Mouse (Mus musculus): ENCODE measurements around the gene Ifi35.
"Not testable (repeated sequence)": the region's sequence is repeated elsewhere in the genome, so short reads cannot be mapped to it uniquely, and the experiment has no call there.

The Ifi35 gene

GRCm38 (mm10) chr11:101468731-101469130 lies 20.5 kb downstream of the Ifi35 start:
- DNase-seq (ENCODE audit: low read depth, low spot score): no peak

- DNase-seq (ENCODE audit: low read depth, low spot score): no peak
Measured at GRCm38 (mm10) chr11:101469155-101469554, 20.9 kb downstream of the Ifi35 start.

GRCm38 (mm10) chr11:101470206-101470605 lies 22.0 kb downstream of the Ifi35 start:
- no peak for DNase-seq (ENCODE audit: low read depth, low spot score)

GRCm38 (mm10) chr11:101471926-101472325 lies 23.7 kb downstream of the Ifi35 start:
- DNase-seq (ENCODE audit: low read depth, low spot score): no peak

DNA sequence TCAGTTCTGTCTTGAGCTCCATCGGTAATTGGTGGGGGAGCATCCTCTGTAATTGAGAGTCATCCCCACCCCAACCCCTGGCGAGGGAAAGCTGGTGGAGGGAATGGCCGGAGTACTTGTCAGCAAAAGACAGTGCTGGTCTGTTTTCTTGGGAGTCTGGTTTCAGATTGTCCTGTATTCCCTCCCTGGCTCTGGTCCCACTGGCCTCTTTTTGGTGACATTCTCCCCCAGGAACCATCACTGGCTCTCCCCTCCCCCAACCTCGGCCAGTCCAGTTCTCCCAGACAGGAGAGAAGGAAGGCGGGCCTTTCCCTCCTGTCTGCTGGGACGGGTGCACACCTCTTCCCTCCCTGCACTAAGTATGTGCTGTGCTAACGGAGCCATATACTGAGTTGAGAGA lies 24.1 kb downstream of the Ifi35 start:
- no peak for DNase-seq (ENCODE audit: low read depth, low spot score)

DNA sequence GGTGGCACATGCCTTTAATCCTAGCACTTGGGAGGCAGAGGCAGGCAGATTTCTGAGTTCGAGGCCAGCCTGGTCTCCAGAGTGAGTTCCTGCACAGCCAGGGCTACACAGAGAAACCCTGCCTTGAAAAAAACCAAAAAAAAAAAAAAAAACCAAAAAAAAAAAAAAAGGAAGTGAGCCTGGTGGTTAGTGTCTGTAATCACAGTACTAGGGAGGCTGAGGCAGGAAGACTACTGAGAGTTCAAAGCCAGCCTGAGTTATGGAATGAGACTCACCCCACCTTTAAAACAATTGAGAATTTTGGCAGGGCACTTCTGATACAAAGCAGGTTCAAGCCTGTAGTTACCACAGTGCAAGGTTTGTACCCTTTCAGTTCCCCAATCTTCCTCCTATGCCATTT lies 25.5 kb downstream of the Ifi35 start:
- not testable (repeated sequence) for DNase-seq (ENCODE audit: low read depth, low spot score)

DNA sequence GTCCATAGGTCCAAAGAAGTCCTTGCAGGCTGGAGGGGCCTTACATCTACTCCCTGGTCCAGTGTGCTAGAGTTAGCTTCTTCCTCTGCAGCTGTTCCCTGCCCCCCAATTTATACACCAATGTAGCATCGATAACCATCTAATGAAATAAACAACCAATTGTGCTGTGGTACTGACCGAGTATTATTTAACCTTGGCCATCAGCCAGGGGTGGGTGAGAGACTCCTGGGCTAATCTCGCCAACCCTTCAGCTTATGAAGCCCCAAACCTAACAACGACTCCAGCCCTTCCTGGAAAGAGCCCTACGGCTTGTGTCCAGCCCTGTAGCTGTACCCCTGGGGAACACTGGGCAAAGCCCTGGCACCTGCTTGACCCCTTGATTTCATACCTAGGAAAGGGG lies 26.1 kb downstream of the Ifi35 start:
- DNase-seq (ENCODE audit: low read depth, low spot score): no peak

DNA sequence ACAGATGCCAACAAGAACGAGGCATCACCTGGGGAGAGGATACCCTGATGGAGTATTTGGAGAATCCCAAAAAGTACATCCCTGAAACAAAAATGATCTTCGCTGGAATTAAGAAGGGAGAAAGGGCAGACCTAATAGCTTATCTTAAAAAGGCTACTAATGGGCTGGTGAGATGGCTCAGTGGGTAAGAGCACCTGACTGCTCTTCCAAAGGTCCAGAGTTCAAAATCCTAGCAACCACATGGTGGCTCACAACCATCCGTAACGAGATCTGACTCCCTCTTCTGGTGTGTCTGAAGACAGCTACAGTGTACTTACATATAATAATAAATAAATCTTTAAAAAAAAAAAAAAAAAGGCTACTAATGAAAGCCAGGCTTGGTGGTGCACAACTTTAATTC lies 28.2 kb downstream of the Ifi35 start:
- not testable (repeated sequence) for DNase-seq (ENCODE audit: low read depth, low spot score)

DNA sequence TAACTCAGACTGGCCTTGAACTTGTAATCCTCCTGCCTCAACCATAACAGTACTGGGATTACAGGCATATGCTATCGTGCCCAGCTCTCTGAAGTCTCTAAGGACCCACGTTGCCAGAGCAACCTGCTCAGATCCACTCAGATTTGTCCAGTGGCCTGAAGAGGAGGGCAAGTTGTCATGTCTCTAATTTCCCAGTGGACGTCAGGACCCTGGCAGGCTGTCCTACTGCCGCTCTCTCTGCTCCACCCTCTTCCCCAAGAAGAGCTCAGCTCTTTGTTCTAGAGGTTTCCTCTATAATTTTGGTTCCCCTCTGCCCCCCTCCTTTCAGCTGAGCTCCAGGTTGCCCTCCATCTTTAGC lies 29.0 kb downstream of the Ifi35 start:
- DNase-seq (ENCODE audit: low read depth, low spot score): peak; percentile 66

GRCm38 (mm10) chr11:101477552-101478211 lies 29.5 kb downstream of the Ifi35 start:
- DNase-seq (ENCODE audit: low read depth, low spot score): peak; percentile 74

- peak; percentile 77 for DNase-seq (ENCODE audit: low read depth, low spot score)
Measured at GRCm38 (mm10) chr11:101479171-101479635, 31.0 kb downstream of the Ifi35 start.

GRCm38 (mm10) chr11:101480912-101481311 lies 32.7 kb downstream of the Ifi35 start:
- DNase-seq (ENCODE audit: low read depth, low spot score): no peak

DNA sequence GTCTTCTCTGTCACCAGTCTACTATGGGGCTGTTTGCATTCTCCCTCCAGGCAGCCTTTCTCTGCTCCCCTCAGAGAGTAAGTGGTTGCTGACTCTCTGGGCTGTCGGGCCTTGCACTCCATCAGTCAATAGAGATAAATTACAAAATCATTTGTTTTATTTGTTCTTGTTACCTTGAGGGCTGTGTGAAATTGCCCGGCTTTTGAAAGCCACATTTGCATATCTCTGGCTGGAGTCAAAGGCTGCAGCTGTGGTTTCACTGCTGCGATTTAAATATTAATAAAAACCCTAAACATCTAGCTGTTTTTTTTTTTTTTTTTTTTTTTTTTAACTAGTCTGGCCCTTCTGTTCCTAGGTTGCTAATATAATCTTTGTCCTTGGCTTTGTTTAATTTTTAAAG lies 35.6 kb downstream of the Ifi35 start:
- no peak for DNase-seq (ENCODE audit: low read depth, low spot score)

GRCm38 (mm10) chr11:101484245-101484644 lies 36.0 kb downstream of the Ifi35 start:
- no peak for DNase-seq (ENCODE audit: low read depth, low spot score)

- DNase-seq (ENCODE audit: low read depth, low spot score): no peak
Measured at GRCm38 (mm10) chr11:101484814-101485213, 36.6 kb downstream of the Ifi35 start.

DNA sequence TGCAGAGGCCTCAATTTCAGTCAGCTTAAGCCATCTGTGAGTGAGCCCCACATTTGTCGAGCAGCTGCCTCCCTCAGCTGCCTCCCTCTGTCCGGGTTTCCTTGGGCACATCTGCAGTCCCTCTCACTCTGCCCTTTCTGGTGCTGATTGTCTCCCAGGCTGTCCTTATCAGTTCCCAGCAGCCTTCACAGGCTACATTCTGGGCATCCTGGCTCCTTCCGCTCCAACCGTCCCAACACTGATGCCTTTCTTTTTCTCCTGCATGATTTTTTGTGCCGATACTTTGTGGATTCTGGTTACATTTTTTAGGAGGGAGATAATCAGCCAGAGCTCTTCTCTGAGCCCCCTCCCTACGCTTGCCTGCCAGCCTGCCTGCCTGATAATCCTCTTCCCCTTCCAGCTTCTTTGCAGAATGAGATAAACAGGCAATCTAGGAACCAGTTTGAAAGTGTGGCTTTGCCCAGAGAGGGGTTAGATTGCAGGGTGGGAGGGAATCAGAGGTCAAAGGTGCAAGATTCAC lies 37.4 kb downstream of the Ifi35 start:
- DNase-seq (ENCODE audit: low read depth, low spot score): no peak

- DNase-seq (ENCODE audit: low read depth, low spot score): no peak
Measured at GRCm38 (mm10) chr11:101486126-101486525, 37.9 kb downstream of the Ifi35 start.

DNA sequence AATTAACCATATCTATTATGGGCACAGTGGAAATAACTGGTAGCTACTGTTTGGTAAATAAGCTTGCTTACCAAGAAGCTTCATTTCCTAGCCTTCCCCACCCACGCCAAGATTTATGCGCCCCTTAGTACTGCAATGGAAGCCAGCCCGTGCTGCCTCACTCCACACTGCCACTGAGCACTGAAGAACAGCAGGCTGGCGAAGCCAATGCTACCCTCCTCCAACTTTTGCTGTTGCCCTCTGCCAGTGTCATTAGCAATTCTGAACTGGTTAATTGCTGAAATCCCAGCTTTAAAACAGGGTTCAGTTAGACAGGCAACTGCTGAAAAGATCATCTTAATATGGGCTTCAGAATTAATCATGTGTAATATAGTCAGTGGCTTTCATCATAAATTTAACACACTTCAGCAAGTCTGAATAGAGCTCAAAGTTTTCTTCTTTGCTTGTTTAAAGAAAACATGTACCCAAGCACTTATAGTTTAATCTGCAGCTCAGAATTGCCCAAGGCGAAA lies 58.1 kb downstream of the Ifi35 start:
- no peak for DNase-seq (ENCODE audit: low read depth, low spot score)

- DNase-seq (ENCODE audit: low read depth, low spot score): no peak
Measured at GRCm38 (mm10) chr11:101507090-101507489, 58.9 kb downstream of the Ifi35 start.

Measured in mesoderm, embryonic 11.5 days (tissue).